Mouse (Mus musculus) left cerebral cortex, adult 2 months (tissue): ENCODE data around the gene Cd244a. TPM values are rescaled to one million over a fixed set of nuclear protein-coding genes. Genes with fewer than 3 reads are reported as not detected.

Source experiments
- DNase-seq, 2 experiments: peaks; one replicate each; pipeline ENCODE4 v3.0.0; 2021 to 2022; ENCODE audit warnings: low spot score in 2 of 2, mixed read lengths in 1 of 2; ENCODE audit errors: extremely low spot score in 1 of 2
- H3K27ac ChIP-seq: fragments of 200-600 bp; 2 replicates; pipeline ENCODE4 v1.8.1; 2022
- H3K4me3 ChIP-seq: fragments of 200-600 bp; 2 replicates; pipeline ENCODE4 v1.8.1; 2022
- CTCF ChIP-seq: fragments of 200-600 bp; IDR thresholded peaks from 2 replicates; pipeline ENCODE4 v1.8.1; 2022; ENCODE audit warnings: antibody characterized with exemption, mild to moderate bottlenecking, moderate library complexity
- intact Hi-C: fragments of 180-260 bp; cut with DNase I; formaldehyde crosslinking; loops from one replicate; pipeline ENCODE4 v1.15.1; 2025
- long read RNA-seq, 2 experiments: library from polyadenylated mRNA; stranded (forward); transcript quantifications; one replicate each; pipeline ENCODE4 v2.0.0; 2021; ENCODE audit warnings: borderline mapping rate in 2 of 2
- total RNA-seq, 2 experiments: library from RNA; stranded (reverse); gene quantifications; 2 replicates each; pipeline ENCODE4 v1.2.3; 2021

Cd244a gene
- not detected for total RNA-seq
- long read RNA-seq, experiment 1, result 0 reads
- long read RNA-seq, experiment 2, result 0 reads

DNA sequence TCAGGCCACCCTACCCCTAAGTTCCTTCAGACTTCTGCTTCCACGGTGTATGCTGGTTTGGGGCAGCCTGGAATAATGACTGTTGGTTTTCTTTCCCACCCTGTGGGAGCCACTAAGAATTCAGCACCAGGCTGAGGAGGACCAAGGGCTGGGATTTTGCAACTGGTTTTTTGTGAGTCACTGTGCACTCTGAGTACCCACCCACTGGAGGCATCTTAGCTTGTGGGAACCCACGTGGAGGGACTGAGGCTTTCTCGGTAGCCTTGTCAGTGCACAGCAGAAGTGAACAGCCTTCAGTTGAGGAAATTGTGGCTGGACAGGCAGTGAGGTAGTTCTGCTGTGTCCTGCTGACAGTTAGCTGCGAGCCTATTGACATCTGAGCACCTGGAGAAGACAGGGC lies at the start of gene Cd244a:
Cd244a (plus strand) TSS at position 296 of the 400 bp plus-strand sequence.
- H3K27ac ChIP-seq, result no peak within 1 kb of the TSS
- no peak within 1 kb of the TSS for H3K4me3 ChIP-seq
- DNase-seq, result no peak
- TF ChIP-seq CTCF, result no peak
- intact Hi-C loops, result no loop called here

GRCm38 (mm10) chr1:171513234-171513633 lies 45.8 kb upstream of the Cd244a start:
- no peak; the same call in 1 of the 2 replicates for TF ChIP-seq CTCF
- no peak overlapping the region for H3K27ac ChIP-seq
- no peak overlapping the region for H3K4me3 ChIP-seq
- intact Hi-C loops, result loop anchor here (1.0 to 2.0 kb wide), 2 partner anchors 20 to 25 kb away; no protein-coding TSS in a partner anchor
- no peak for DNase-seq

- no peak for DNase-seq
- H3K27ac ChIP-seq, result no peak overlapping the region
- intact Hi-C loops, result loop anchor here (1.0 to 2.0 kb wide), 2 partner anchors 19 to 25 kb away; no protein-coding TSS in a partner anchor
- no peak for TF ChIP-seq CTCF
- H3K4me3 ChIP-seq, result no peak overlapping the region
Measured at GRCm38 (mm10) chr1:171513760-171514159, 45.2 kb upstream of the Cd244a start.

DNA sequence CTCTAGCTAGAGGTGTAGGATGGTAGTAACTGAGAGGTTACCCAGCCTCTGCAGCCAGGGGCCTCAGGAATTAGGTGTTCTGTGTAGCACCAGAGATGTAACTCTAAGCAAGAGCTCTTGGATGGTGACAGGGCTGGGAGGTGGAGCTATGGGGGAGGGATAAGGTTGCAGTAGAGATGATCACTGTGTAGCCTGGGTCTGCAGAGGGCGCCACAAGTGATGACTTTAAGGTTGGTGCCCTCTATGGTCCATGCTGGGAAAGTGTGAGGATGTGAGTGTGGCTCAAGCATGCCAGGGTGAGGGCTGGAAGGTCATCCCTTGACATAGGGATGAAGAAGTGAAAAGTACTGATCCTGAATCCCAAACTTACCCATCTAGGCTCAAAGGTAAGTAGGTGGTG lies 44.0 kb upstream of the Cd244a start:
- Histone ChIP-seq H3K4me3 (no peak overlapping the region), H3K27ac (no peak overlapping the region)
- no peak for TF ChIP-seq CTCF
- intact Hi-C loops, result no loop called here
- DNase-seq, result no peak

DNA sequence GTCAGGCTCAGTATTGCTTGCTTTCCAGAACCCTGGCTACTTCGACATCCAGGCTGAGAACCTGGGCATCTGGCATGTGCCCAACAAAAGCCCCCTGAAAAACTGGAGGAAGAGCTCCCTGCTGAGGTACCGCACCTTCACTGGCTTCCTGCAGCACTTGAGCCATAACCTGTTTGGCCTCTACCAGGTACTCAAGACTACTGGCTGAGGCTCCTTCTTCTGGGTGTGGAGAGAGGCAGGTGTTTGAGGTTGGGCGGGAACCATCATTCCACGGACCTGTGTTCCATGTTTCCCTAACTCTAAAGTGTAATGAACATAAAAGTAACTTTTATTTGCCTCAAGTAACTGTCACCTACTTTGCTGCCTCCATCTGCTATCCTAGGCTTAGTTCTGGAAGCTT lies 43.4 kb upstream of the Cd244a start:
- no peak for TF ChIP-seq CTCF
- no peak for DNase-seq
- H3K4me3 ChIP-seq, result no peak overlapping the region
- intact Hi-C loops, result no loop called here
- H3K27ac ChIP-seq, result no peak overlapping the region

DNA sequence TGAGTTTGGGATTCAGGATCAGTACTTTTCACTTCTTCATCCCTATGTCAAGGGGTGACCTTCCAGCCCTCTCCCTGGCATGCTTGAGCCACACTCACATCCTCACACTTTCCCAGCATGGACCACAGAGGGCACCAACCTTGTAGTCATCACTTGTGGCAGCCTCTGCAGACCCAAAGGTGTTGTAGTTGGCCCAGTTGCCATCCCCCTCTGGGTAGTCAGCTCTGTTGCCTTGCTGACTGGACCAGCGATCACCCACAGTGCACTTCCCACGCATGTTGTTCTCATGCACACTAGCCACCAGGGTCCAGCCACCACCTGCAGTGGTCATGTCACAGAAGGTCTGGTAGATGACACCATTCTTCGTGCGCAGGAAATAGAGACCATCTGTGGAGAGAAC lies 27.6 kb upstream of the Cd244a start:
- Histone ChIP-seq H3K27ac (no peak overlapping the region), H3K4me3 (no peak overlapping the region)
- no peak for TF ChIP-seq CTCF
- intact Hi-C loops, result no loop called here
- DNase-seq, result no peak

DNA sequence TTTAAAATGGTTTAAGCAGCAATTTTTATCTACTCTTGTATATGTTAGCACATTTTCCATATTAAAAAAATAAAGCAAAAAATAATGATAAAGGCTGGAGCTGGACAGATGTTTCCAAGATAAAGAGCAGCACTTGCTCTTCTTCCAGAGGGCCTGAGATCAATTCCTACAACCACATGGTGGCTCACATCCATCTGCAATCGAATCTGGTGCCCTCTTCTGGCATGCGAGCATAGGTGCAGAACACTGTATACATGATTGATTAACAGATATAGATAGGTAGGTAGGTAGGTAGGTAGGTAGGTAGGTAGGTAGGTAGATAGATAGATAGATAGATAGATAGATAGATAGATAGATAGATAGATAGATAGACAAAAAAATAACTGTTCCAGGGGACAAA lies 26.2 kb upstream of the Cd244a start:
- no peak overlapping the region for H3K27ac ChIP-seq
- intact Hi-C loops, result loop anchor here (1.0 to 2.0 kb wide), 2 partner anchors 20 to 44 kb away; no protein-coding TSS in a partner anchor
- no peak for DNase-seq
- TF ChIP-seq CTCF, result no peak; the same call in 1 of the 2 replicates
- no peak overlapping the region for H3K4me3 ChIP-seq

DNA sequence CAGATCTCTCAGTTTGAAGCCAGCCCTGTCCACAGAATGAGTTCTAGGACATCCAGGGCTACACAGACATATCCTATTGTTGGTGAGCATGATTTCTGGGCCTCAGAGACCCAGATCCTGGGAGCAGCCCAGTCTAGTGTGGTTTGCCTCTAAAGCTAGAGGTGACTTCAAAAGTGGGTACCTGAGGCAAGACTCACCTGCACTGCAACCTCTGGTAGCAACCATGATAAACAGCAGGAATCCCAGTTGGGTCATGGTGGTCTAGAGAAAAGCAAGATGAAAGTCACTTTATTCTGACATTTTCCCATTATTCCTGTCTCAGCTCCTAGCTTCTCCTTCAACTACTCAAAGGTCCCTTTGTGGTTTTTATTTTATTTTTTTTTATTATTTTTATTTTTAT lies 24.4 kb upstream of the Cd244a start:
- no peak for DNase-seq
- Histone ChIP-seq H3K27ac (no peak overlapping the region), H3K4me3 (no peak overlapping the region)
- TF ChIP-seq CTCF, result no peak
- intact Hi-C loops, result no loop called here

DNA sequence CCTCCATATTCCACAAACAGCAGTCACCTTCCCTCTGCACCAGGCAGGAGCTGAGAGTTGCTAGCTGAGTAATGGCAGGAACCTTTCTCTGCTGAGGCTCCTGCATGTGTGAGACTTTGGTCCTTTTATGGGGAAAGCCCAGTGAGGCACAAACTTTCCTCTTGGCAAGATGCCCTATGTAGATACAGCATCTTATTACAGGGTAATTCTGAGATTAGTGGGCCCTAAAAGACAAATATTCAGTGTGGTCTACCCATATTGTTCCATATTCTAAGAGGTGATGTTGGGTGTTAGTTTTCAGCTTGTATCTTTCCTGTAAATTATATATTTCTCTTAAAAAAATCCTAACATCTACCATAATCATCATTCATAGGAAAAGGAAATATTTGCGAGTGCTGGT lies 23.8 kb upstream of the Cd244a start, which contains the start of gene Itln1:
Itln1 (minus strand) TSS at position 101 of the 400 bp plus-strand sequence.
- TF ChIP-seq CTCF, result no peak
- intact Hi-C loops, result no loop called here
- DNase-seq, result no peak
- no peak within 1 kb of the TSS for H3K4me3 ChIP-seq
- H3K27ac ChIP-seq, result no peak within 1 kb of the TSS

DNA sequence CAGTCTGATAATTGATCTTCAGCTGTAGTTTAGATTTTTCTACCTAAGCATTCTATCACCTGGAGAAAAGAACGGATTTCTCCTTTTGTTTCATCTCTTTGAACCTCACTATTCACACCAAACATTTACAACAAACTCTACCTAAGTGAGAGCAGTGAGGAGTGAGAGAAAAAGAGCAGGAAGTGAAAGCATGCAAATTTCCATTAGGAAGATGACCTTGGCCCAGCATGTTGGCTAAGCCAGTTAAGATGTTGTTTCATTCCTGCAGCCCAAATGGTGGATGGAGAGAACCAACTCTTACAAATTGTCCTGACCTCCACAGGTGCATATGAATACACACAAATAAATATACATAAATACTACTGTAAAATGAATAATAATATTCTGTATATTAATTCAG lies 18.3 kb upstream of the Cd244a start:
- Histone ChIP-seq H3K27ac (no peak overlapping the region), H3K4me3 (no peak overlapping the region)
- TF ChIP-seq CTCF, result no peak
- DNase-seq, result no peak
- intact Hi-C loops, result no loop called here

DNA sequence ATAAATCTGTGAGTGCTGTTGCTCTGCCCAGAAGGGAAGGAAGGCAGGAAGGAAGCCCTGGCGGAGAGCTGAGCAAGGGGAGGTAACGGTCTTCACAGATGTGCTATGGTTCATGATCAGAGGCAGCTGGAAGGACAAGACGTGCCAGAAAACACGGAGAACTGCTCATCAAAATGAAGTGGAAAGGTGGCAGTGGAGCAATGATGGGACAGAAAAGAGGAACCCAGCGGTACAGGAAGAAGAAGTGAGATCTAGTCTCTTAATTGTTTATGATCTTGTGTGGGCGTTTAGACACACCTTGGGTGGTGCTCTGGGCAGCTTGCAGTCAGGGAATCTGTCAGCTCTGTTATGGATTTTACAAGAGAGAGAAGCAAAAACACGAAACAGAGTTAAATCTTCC lies 7.7 kb upstream of the Cd244a start:
- H3K27ac ChIP-seq, result no peak overlapping the region
- DNase-seq, result no peak
- intact Hi-C loops, result no loop called here

DNA sequence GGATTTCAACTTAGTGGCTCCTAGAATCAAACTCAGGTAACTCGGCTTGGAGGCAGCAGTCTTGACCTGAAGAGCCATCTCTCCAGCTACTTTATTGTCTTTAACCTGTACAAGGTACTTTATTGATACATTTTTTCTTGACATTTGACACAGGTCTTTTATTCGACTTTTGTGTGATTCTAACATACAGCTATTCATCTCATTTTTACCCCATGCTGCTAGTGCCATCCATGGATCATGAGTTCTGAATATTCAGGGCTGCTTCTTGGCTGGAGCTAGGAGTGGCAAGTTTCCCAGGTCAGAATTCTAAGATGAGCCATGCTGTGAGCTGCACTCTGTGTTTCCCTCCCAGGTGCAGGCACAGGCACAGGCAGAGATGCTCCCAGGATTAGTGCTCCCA lies 6.8 kb upstream of the Cd244a start:
- DNase-seq, result no peak
- no peak overlapping the region for H3K4me3 ChIP-seq
- no peak for TF ChIP-seq CTCF
- H3K27ac ChIP-seq, result no peak overlapping the region
- intact Hi-C loops, result no loop called here

More for the DNA sequence above, 7.7 kb upstream of the Cd244a start:
- H3K4me3 ChIP-seq, result no peak overlapping the region
- no peak for TF ChIP-seq CTCF
